Mouse (Mus musculus): ENCODE measurements around the gene Ercc1.

Gene Ercc1

DNA sequence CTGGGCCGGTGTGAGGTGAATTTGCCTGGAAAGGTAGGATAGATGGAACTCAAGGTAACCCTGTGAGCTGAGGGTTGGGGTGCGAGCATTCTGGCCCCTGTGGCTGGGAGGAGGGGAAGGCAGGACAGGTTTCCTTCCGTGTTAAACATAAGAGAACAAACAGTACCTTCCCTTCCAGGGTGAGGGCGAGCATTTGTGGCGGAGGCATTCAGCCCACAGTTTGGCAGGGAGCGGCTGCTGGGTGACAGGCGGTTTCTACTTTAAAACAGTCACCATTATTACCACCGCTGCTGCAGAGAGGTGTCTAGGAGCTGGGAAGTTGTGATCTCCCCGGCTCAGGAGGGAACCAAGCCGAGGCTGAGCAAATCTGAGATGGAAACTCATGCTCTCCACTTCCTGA is 7.5 kb upstream of the Ercc1 start:
- DNase-seq (ENCODE audit: low read depth in 2 of 2, low spot score in 2 of 2), result no peak

DNA sequence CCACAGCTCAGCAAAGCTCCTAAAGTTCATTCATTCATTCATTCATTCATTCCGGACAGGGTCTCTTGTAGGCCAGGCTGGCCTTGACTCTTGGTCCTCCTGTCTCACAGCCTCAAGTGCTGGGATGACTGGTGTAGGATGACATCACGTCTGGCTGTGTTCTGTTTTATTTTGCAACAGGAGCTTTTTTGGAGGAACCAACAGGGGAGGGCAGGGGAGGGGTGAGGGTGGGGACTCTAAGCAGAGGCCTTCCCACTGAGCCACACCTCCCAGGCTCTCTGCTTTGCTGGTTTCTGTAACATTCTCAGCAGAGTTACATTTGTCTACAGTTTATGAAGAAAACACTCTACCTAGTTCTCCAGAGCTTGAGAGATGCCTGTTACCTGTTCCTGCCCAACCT is 6.5 kb upstream of the Ercc1 start:
- no peak for DNase-seq (ENCODE audit: low read depth in 2 of 2, low spot score in 2 of 2)

DNA sequence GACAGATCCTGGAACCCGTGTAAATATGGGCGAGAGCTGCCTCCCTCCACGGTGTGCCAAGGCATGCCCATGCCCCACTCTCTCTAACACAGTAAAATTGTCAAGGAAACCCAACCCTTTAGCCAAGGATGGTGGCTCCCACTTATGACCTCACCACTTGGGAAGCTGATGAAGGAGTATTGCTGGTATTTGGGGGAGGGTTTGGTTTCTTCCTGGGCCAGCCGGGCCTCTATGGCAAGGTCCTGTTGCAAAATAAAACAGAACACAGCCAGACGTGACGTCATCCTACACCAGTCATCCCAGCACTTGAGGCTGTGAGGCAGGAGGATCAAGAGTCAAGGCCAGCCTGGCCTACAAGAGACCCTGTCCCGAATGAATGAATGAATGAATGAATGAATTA is 6.0 kb upstream of the Ercc1 start:
- DNase-seq (ENCODE audit: low read depth in 2 of 2, low spot score in 2 of 2), result no peak

DNA sequence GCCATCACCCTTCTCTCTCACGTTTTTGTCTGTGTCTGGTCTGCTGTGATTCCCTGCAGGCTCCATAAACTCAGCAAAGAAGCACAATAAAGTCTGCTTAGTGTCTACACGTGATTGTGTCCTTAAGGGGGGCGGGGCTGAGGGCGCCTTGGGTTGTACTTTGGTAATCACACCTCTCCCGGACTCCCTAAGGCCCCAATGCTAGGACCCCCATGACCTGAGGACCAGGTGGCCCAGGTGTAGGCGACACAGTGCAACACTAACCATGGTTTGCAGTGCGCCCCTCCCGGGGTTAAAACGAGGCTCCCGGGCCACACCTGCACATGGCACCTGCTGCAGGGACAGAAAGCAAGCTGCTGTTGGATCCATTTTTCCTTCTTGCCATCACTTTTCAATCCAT is 3.3 kb upstream of the Ercc1 start:
- DNase-seq (ENCODE audit: low read depth in 2 of 2, low spot score in 2 of 2), result no peak

DNA sequence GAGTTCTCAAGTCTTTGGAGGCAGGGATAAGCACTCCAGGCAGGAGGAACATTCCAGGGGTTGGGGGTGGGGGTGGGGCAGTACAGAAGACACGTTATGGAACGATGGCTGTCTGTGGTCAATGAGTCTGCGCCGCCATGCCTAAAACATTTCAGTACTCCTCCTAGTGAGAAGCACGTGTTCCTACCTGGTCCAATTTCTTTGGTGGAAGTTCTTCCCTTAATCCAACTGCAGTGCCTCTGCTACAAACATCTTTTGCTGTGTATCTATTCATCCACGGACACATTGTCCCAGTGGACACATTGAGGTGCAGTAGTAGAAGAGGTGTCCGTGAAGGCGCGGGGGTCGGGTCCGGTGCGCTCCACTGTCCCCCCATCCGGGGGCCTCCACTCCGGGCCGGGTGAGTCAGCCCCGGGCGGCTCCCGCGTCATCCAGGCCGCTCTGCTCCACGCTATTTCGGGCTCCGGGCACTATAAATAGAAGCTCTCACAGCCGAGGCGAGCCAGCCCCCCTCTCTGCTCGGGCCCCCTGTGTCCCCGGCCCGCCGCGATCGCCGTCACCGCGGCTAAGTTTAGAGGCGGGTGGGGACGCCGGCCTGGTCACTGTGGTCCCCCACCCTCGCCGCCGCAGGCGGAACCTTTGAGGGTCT is 2.7 kb upstream of the Ercc1 start:
- no peak for DNase-seq (ENCODE audit: low read depth in 2 of 2, low spot score in 2 of 2)

DNA sequence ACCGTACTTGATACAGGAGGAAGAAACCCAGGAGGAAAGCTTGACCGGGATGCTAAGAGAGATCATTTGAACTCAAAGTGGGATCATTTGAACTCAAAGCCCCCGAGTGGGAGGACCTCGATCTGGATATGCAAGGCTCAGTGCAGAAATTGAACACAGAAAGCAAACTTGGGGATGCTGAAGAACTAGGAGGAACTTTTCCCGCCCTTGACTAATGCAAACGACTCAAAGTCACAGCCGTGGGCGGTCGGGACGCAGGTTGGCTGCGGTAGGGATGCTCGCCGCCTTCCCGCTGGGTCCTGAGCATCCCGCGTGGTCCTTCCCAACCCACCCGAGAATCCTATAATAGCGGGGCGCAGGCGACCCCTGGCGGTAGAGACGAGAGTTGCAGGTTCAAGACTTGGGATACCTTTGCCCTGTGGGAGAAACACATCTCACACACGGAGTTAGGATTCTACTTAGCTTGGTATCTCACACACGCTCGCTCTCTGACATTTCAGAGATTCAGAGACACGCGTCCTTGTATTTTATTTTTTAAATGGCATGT is 2.0 kb upstream of the Ercc1 start:
- peak; percentile 74 to 78 for DNase-seq (ENCODE audit: low read depth in 2 of 2, low spot score in 2 of 2)

DNA sequence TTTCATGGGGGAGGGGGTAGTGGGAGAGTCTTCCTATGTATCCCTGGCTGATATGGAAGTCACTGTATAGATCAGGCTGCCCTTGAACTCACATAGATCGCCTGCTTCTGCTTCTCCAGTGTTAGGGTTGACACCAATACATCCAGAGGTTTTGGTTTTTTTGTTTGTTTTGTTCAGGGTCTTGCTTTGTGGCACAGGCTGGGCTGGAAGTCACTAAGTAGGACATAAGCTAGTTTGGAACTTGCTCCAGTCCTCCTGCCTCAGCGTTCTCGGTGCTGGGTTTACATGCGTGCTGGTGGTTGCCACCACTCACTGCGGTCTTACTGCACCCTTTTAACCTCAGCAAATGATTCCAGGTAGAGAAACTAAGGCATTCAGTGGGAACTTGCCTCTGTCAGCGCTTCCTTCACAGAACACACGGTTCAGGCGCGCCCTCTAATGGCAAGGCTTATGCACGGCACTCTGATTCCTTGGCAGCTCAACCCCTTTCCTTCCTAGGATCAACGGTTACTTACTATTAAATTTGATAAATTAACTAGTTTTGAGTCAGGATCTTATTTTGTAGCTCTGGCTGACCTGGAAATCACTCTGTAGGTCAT is 1.3 kb upstream of the Ercc1 start:
- peak; percentile 54 to 72 for DNase-seq (ENCODE audit: low read depth in 2 of 2, low spot score in 2 of 2)

DNA sequence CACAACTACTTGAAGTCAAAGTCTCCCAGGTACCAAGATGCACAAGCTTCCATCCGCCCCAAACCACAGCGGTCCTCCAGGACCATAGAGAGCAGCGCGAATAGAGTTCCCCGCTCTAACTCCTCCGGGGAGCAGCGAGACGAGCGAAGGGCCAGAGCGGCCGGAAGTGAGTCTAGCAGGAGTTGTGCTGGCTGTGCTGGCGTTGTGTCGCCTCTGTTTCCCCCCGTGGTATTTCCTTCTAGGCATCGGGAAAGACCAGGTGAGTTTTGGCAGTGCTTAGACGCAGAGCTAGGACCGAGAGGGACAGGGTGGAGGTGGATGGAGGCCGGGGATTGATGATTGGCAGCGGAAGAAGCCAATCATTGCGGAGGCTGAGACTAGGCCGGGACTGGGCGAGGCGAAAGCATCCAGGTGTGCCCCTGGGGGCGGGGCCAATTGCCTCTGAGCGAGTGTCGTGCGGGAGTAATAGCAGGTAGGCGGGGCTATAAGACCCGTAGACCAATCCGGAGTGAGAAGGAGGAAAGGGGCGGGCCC is 427 bp downstream of the Ercc1 start:
- DNase-seq (ENCODE audit: low read depth in 2 of 2, low spot score in 2 of 2), result peak; percentile 91 to 94

DNA sequence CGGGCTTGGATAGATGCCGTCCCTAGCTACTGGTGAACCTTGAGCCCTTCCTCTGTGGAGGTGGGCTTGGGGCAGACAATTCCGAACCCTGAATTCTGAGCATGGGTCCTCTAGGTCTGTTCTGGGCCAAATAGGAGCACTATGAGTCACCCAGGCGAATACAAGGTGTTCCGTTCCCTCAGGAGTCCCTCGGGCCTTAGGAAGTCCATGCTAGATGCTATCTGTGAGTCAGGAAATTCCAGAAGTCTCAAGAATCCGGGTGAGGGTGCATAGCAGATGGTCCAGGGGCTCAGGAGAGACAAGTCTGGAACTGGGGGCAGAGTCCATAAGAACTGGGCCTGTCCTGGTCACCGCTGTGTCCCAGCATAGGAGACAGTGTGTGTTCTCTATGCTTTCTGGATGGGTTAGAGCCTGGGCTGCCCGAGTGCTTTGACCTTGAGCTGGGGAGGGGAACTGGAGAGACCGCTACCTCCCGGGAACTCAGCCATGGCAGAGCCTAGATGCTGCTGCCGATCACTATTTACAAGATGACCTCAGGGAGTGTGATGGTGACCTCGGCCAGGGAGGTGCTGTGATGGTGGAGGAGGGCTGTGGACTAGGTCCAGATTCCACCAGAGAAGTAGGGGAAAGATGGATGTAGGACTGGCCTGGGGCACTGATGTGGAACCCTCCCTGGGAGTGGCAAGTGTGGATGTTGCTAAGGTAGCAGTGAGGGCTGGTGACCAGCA is 4.8 kb downstream of the Ercc1 start:
- DNase-seq (ENCODE audit: low read depth in 2 of 2, low spot score in 2 of 2), result no peak

DNA sequence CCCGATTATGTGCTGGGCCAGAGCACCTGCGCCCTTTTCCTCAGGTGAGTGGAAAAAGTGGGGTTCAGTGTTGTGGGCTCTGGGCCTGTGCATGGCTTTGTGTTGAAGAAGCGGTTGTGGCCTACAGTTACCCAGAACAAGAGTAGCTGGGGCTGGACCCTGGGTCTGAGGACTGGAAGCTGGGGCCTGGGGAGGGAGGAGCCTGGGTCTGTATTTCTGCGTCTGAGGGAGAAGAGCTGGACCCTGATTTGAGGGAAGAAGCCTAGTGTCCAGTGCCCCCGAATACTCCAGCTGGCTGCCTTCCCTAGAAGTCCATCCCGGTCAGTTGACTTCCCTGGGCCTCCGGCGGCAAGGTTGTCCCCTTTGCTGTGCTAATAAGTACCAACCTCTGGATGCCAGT is 5.6 kb downstream of the Ercc1 start:
- no peak for DNase-seq (ENCODE audit: low read depth in 2 of 2, low spot score in 2 of 2)

DNA sequence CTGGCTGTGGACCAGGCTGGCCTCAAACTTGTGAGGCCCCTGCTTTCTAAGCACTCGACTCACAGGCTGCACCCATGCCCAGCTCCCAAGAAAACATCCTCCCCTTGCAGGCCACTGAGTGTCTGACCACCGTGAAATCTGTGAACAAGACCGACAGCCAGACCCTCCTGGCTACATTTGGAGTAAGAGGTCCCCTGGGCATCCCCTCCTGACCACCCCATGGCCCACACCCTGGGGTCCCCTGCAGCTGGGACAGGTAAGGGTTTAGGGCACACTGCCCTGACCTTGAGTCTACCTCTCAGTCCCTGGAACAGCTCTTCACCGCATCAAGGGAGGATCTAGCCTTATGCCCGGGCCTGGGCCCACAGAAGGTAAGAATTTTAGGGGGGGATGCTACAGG is 10.4 kb downstream of the Ercc1 start:
- DNase-seq (ENCODE audit: low read depth in 2 of 2, low spot score in 2 of 2), result no peak

DNA sequence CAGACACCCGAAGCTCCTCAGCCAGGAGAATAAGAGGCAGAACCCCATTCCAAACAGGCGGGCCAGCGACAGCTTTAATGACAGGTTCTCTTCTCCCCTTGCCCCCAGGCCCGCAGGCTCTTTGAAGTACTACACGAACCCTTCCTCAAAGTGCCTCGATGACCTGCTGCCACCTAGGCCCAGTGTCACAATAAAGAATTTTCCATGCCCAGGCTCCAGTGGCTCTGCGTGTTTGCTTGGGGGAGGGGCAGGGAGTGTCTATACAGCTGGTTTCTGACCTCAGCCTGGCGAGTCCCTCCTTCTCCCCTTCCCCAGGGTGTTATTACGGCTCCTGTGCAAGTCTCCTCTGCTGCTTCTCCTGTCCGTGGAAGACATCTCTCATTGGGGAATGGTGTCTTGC is 11.7 kb downstream of the Ercc1 start:
- no peak for DNase-seq (ENCODE audit: low read depth in 2 of 2, low spot score in 2 of 2)

DNA sequence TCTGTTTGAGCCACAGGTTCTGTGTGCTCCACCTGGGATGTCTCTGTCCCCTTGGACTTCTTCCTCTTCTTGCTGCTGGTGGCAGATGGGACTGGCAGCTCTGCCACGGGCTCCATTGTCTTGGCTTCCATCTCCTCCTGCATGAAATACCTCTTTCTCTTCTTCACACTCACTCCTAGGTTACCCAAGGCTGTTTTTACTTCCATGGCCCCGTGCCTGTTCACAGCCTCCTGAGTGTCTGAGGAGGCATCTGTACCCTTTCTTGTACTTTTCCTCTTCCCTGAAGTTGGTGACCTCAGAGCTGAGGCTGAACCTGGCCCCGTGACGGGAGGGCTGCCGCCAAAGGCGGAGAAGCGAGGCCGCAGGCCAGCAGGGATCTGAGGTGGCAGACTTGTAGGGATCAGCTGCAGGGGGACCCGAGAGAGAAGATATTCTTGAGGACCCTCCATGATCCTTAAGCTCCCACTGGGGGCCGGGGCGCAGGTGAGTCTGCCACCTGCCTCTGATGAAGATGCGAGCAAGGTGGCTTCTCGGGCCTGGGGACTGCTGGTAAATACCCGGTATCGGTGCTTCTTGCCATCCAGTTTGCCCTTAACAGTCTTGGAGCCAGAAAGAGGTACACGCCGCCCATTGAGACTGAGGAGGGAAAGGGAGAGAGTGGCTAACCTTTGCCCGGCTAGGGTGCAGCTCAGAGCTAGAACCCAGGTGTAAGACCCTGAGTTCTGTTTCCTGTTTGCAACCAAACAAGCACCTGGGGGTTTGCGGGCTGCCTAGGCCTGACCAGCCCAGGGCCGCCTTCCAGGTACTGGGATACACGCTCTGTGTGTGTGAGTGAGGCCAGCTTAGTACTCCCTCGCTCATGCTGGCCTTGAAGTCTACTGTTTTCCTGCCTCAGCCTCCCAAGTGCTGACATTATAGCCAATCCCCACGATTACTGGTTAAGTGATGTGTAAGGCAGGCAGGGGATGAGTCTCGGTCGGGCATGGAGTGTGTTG is 13.1 kb downstream of the Ercc1 start:
- DNase-seq (ENCODE audit: low read depth in 2 of 2, low spot score in 2 of 2), result no peak

DNA sequence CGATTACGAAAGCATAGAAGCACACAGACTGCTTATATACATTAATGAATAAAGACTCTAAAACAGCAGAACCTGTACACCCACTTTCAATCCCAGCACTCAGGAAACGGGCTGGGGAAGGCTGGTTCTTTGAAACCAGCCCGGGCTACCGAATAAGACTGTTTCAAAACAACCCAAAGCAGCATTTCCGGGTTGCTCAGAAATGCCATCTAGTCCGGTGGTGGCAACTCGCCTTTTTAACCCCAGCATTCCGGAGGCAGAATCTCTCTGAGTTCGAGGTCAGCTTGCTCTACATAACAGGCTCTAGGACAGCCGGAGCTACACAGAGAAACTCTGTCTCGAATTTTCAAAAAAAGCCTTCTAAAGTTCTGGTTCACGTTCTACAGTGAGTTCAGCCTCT is 14.1 kb downstream of the Ercc1 start:
- DNase-seq (ENCODE audit: low read depth in 2 of 2, low spot score in 2 of 2), result no peak

DNA sequence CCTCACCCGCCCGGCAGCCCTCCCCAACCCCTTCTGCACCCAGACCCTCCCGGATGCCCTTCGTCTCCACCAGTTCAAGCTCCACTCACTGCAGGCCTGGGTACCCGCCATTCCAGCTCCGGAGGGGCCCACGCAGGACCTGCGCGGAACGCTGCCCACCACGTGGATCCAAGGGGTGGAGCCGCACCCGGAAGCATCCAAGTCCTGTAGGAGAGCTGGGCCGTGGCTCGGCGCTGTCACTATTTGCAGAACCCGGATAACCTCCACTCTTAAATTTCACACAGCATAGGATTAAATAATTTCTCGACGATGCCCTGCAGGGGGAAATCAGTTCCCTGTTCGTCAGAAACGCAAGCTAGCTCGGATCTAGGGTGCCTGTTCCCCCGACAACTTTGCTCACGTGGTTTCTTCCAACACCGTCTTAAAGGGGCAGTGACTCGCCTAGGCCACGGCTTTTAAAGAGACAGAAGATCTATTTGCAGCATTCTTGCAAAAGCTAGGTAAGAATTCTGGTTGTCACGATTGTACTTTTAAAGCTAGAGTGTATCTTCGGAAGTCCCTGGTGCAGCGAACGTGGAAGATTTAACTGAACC is 14.8 kb downstream of the Ercc1 start, which contains the start of the genes Cd3eap and Ppp1r13l:
Gene Cd3eap, minus strand, starts transcription at position 185 of the 593 bp plus-strand sequence.
Gene Ppp1r13l, plus strand, starts transcription at position 451 of the 593 bp plus-strand sequence.
- peak; percentile 76 to 86 for DNase-seq (ENCODE audit: low read depth in 2 of 2, low spot score in 2 of 2)

DNA sequence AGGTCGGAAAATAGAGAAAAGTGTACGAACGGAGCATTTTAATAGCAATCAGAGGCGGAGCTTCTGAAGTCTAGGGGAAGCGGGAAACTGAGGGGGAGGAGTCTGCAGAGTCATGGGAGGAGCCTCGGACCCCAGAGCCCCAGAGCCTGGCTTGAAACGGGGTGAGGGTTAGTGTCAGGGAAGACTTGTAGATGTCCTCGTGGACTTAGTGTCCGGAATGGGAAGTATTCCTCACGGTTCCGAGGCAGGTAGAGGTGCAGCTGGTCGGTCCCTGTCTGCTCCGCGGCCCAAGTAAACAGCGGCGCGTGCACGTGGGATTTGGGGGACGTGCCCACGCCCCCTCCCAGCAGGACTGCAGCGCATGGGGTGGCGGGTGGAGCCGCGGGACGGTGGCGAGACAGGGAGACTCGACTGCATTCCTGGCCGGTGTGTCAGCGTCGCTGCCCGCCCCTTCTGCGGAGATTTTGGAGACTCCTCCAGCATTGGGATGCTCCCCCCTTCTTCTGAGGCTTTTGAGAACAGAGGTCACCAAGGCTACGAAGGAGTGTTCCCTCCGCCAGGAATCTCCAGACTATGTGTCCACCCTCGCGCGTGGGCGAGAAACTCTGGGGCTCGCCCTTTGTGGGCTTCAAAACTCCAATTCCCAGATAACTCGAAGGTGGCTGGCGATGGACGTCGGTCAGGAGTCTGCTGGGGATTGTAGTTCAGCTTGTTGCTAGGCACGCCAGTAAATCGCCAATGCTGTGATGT is 15.5 kb downstream of the Ercc1 start:
- DNase-seq (ENCODE audit: low read depth in 2 of 2, low spot score in 2 of 2), result peak in 1 of 2 experiments; percentile 52

DNA sequence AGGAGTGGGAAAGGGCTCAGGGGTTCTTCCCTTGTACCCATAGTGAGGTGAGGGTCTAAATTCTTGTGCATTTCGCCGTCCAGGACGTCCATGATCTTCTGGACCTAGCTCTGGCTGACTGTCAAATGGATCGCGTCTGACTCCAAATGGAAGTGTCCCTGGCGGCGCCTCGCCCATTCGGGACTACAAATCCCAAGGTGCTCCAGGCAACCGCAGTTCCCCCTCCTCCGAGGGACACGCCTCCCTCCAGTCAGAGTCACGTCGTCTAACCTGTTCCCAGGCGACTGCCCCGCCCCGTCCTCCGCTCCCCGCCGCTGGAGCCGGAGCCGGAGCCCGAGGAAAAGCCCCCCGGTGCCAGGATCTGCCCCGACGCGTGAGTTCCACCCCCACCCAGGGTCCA is 16.4 kb downstream of the Ercc1 start:
- no peak for DNase-seq (ENCODE audit: low read depth in 2 of 2, low spot score in 2 of 2)

DNA sequence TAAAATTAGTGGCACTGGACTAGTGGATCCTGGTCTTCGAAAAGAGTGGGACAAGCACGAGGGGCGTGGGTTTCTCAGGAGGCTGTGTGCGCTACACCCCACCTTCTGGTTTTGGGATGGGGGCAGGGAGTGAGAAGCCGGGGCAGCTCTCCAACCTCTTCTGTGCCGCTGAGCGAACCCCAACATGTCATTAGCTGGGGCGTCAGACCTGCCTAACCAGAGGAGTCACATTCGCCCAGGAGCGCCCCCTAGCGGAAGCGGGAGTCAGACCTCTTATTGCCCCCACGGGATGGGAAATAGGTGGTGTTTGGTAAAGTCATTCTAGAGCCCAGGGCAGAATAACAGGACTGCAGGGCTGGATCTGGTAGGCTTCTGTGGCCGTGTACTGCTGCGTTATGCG is 17.1 kb downstream of the Ercc1 start:
- DNase-seq (ENCODE audit: low read depth in 2 of 2, low spot score in 2 of 2), result peak; percentile 85 to 87

DNA sequence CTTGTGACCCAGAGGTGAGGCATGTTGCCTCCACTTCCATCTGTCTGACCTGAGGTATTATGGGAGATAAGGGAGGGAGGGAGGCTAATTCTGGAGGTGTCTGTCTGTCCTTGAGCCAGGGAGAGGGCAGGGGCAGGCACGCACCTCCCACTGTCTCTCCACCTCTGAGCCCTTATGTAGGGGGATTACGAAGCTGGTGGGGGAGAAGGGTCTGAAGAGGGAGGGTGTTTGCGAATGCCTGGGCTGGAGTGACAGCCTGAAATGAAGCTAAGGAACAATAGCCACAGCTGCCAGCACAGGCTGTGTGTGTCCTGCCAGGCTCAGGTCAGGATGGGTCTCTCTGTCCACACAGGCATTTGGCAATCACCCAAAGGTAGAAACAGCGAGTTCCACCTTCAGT is 17.7 kb downstream of the Ercc1 start:
- no peak for DNase-seq (ENCODE audit: low read depth in 2 of 2, low spot score in 2 of 2)

DNA sequence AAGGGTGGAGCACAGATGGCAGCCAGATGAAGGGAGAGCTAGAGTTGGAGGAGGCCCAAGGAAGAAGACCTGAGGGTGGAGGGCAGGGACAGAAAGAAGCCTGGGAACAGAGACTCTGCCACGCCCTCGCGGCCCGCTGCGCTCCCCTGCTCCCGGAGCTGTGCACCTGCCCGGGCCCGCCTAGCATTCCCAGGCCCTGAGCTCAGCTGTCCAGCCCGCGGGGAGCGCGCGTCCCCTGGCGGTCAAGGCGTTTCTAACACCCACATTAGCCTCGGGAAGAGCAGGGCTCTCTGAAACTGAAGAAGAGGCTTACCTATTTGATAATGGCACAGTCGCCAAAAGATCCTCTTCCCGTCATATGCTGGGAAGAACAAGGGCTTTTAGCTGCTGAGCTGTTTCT is 19.3 kb downstream of the Ercc1 start:
- DNase-seq (ENCODE audit: low read depth in 2 of 2, low spot score in 2 of 2), result peak; percentile 56 to 64
